Mouse (Mus musculus) G1E (cell line): ENCODE measurements around the gene Fmo1. TPM values are rescaled to one million over a fixed set of nuclear protein-coding genes. Genes with fewer than 3 reads are reported as not detected.

Experiments
- ATAC-seq: 2 replicates; pipeline ENCODE4 v1.8.0; 2016; ENCODE audit warnings: mild to moderate bottlenecking; ENCODE audit not compliant: insufficient number of reproducible peaks, poor library complexity, low FRiP score, severe bottlenecking; ENCODE audit errors: extremely low read depth
- DNase-seq: peaks from one replicate; pipeline ENCODE4 v3.0.0; 2012; ENCODE audit warnings: low spot score
- H3K27me3 ChIP-seq: 2 replicates; pipeline ENCODE4 v1.6.1; 2012; ENCODE audit warnings: mild to moderate bottlenecking, low read length, inconsistent platforms; ENCODE audit not compliant: insufficient read depth
- H3K36me3 ChIP-seq: replicated peaks from 2 replicates; pipeline ENCODE3; 2012; ENCODE audit warnings: mild to moderate bottlenecking, inconsistent platforms
- H3K4me1 ChIP-seq: 2 replicates; pipeline ENCODE4 v1.6.1; 2012; ENCODE audit warnings: low read depth, low read length, inconsistent platforms, mixed read lengths; ENCODE audit not compliant: insufficient read depth
- H3K4me3 ChIP-seq: 2 replicates; pipeline ENCODE4 v1.5.1; 2012; ENCODE audit warnings: low read depth, mild to moderate bottlenecking, inconsistent platforms, low read length, moderate library complexity, mixed read lengths
- H3K9me3 ChIP-seq: replicated peaks from 2 replicates; pipeline ENCODE4 v1.6.1; 2012; ENCODE audit warnings: inconsistent platforms
- CTCF ChIP-seq: IDR thresholded peaks from 2 replicates; pipeline ENCODE4 v1.5.1; 2012; ENCODE audit warnings: low read depth, low read length, inconsistent platforms, mixed read lengths
- GATA1 ChIP-seq: IDR thresholded peaks from 2 replicates; pipeline ENCODE4 v1.6.1; 2012; ENCODE audit warnings: borderline replicate concordance, low read length, inconsistent platforms, mixed read lengths
- GATA2 ChIP-seq: IDR thresholded peaks from 2 replicates; pipeline ENCODE4 v1.6.1; 2012; ENCODE audit warnings: low read depth, low read length, inconsistent platforms, borderline replicate concordance
- POLR2AphosphoS5 ChIP-seq: IDR thresholded peaks from 2 replicates; pipeline ENCODE4 v1.6.1; 2012; ENCODE audit warnings: low read depth, low read length, inconsistent platforms; ENCODE audit not compliant: insufficient replicate concordance
- TAL1 ChIP-seq: conservative IDR thresholded peaks from 2 replicates; pipeline ENCODE4 v1.6.1; 2012; ENCODE audit warnings: low read depth, low read length, inconsistent platforms, mixed read lengths
- polyA plus RNA-seq: library from polyadenylated mRNA; stranded (reverse); fragments of >175 nt; gene quantifications from 2 replicates; pipeline ENCODE4 v1.2.3, GENCODE M21; 2012
- total RNA-seq, 2 experiments: library from RNA; stranded (forward) in 1 of 2; stranded (reverse) in 1 of 2; fragments of 200-1000 nt in 1 of 2; fragments of >200 nt in 1 of 2; fragmentation: Nextera tagmentation in 1 of 2; gene quantifications; 2 replicates each; pipeline ENCODE4 v1.2.3; 2014 to 2017

Gene Fmo1
- total and polyA plus RNA-seq, 3 experiments: 0.82 TPM; not detected in 2

- DNase-seq (peak; percentile 8), ATAC-seq (no peak)
- TF ChIP-seq GATA1 (no peak), CTCF (peak; percentile 58), GATA2 (no peak)
- Histone ChIP-seq H3K36me3 (no peaks in the 10 kb centered on the region), H3K27me3 (no peaks in the 10 kb centered on the region), H3K4me1 (no peaks in the 10 kb centered on the region), H3K9me3 (no peaks in the 10 kb centered on the region), H3K4me3 (no peak overlapping the region)
Observed at GRCm38 (mm10) chr1:162879595-162880369, 13.4 kb upstream of the Fmo1 start.

- Histone ChIP-seq H3K36me3 (no peaks in the 10 kb centered on the region), H3K4me1 (no peaks in the 10 kb centered on the region), H3K4me3 (no peak overlapping the region), H3K9me3 (no peaks in the 10 kb centered on the region), H3K27me3 (no peaks in the 10 kb centered on the region)
- DNase-seq (no peak), ATAC-seq (no peak)
- TF ChIP-seq CTCF: no peak
- no peak for TF ChIP-seq POLR2AphosphoS5
- TF ChIP-seq GATA2: no peak
- no peak for TF ChIP-seq TAL1
- no peak for TF ChIP-seq GATA1
Observed at GRCm38 (mm10) chr1:162875091-162875490, 8.7 kb upstream of the Fmo1 start.

DNA sequence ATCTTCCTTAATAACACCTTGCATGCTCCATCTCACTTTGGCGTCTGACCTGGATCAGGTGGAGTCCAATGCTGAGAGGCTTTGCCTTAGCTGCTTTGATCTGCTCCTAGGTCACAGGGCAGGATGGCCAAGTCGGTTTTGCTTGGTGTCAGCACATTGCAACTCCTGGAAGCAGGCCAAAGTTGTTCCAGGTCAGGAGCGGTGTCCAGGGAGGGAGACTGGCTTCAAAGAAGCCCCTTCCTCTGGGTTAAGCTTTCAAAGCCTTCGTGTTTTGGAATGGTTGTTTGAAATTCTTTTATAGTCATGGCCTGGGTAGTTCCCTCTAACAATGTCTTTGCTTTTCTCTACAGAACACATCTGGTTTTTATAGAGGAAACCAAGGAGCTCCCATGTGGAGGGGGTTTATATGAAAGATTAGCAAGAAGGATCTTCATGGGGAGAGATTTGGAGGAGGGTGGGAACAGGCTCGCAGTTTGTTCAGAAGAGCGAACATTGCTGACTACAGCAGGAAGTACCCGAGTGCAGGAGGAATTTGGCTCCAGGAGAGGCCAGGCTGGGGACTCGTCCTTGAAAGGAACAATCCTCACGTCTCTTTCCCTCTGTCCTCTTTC is 5.4 kb upstream of the Fmo1 start:
- Histone ChIP-seq H3K36me3 (no peaks in the 10 kb centered on the region), H3K9me3 (no peaks in the 10 kb centered on the region), H3K27me3 (no peaks in the 10 kb centered on the region), H3K4me3 (no peak overlapping the region), H3K4me1 (no peaks in the 10 kb centered on the region)
- ATAC-seq (no peak), DNase-seq (no peak)
- no peak for TF ChIP-seq TAL1
- TF ChIP-seq POLR2AphosphoS5: no peak
- no peak for TF ChIP-seq CTCF
- no peak for TF ChIP-seq GATA1
- TF ChIP-seq GATA2: no peak

GRCm38 (mm10) chr1:162870978-162871377 is 4.6 kb upstream of the Fmo1 start:
- H3K4me1 ChIP-seq: no peaks in the 10 kb centered on the region
- no peak overlapping the region for H3K4me3 ChIP-seq
- H3K9me3 ChIP-seq: no peaks in the 10 kb centered on the region
- H3K27me3 ChIP-seq: no peaks in the 10 kb centered on the region
- no peaks in the 10 kb centered on the region for H3K36me3 ChIP-seq
- ATAC-seq (no peak), DNase-seq (no peak)
- TF ChIP-seq CTCF (no peak), GATA1 (no peak), POLR2AphosphoS5 (no peak), GATA2 (no peak), TAL1 (no peak)

DNA sequence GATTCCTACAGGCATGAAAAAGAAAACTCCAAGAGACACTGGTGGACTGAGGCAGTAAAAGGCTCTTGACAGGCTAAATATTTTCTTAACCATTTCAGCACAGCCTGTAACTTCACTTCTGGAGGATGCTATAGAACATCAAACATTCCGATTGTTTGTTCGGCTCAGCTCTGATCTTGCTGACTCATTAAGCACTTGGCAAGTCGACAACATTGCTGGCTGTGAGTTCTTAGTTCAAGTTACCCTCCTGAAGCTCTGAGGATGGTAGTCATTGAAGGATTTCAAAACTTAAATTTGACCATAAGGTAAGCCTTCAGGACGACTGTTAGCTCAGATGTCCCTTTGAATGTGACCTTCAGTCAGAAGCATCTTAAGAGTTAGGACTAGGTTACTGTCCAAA is 986 bp upstream of the Fmo1 start:
- Histone ChIP-seq H3K9me3 (no peaks in the 10 kb centered on the region), H3K27me3 (no peaks in the 10 kb centered on the region), H3K4me1 (no peaks in the 10 kb centered on the region), H3K4me3 (no peak overlapping the region), H3K36me3 (no peaks in the 10 kb centered on the region)
- TF ChIP-seq CTCF (no peak), GATA2 (no peak), TAL1 (no peak), POLR2AphosphoS5 (no peak), GATA1 (no peak)
- DNase-seq (no peak), ATAC-seq (no peak)

DNA sequence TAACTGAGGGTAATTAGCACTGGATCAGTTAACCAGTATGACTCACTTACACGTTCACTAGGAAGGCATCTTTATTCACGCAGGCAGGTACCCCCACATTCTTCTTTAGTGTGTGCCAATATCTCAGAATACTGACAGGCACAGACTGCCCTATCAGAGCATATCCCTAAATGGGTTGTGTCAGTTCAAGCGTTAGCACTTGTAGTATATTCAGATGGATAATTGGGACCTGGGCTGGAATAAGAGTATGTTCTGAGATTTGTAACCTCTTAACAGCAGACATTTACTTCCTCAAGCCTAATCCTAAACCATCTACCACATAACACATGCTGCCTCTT is 948 bp downstream of the Fmo1 start:
- DNase-seq (no peak), ATAC-seq (no peak)
- no peaks in the 10 kb centered on the region for H3K27me3 ChIP-seq
- no peak overlapping the region for H3K4me3 ChIP-seq
- H3K9me3 ChIP-seq: no peaks in the 10 kb centered on the region
- H3K4me1 ChIP-seq: no peaks in the 10 kb centered on the region
- TF ChIP-seq POLR2AphosphoS5 (no peak), GATA1 (no peak), GATA2 (no peak)
- no peaks in the 10 kb centered on the region for H3K36me3 ChIP-seq
